Comparison of ENCODE assay signal across 19 mouse cellular contexts in genomic region chr1:58097338-58097737, GRCm38 (mm10). TPM values are rescaled to one million over a fixed set of nuclear protein-coding genes. Genes with fewer than 3 reads are reported as not detected.
DNase-seq lines count a peak whose midpoint lies in the region; ATAC-seq and TF ChIP-seq lines count a peak whose summit lies in the region.
"Had no signal": no experiment of that assay in that cellular context is flagged by ENCODE, and none has a peak within 500 bp of the region (broad histone marks: within the 10 kb centered on the region; RNA-seq: fewer than 3 reads in every experiment).

No protein-coding gene starts in this region.

- no peaks in the 10 kb centered on the region for H3K9me3 ChIP-seq in liver, embryonic 12.5 days (replicated peaks)
- H3K9me3 ChIP-seq: G1E had no signal

- H3K9ac ChIP-seq in liver, adult 2 months (ENCODE audit: low read depth, low read length): no peak overlapping the region
- H3K9ac ChIP-seq in liver, embryonic 12.5 days: no peak overlapping the region

- H3K27me3 ChIP-seq in liver, adult 2 months (ENCODE audit: control insufficient read depth, insufficient read depth, low read length): no peaks in the 10 kb centered on the region
- H3K27me3 ChIP-seq in liver, embryonic 12.5 days (replicated peaks): no peaks in the 10 kb centered on the region
- H3K27me3 ChIP-seq: CH12.LX, Patski had no signal

- no peak for TF ChIP-seq POLR2A in liver, adult 2 months (IDR thresholded peaks at IDR 0.05; ENCODE audit: extremely low read depth, insufficient read depth, low read length)

- TF ChIP-seq CTCF in liver, adult 2 months (IDR thresholded peaks at IDR 0.05; ENCODE audit: low read depth, low read length): no peak

- H3K36me3 ChIP-seq in liver, adult 2 months (ENCODE audit: control insufficient read depth, insufficient read depth, low read length): peaks cover 65% of the 10 kb centered on the region
- no peaks in the 10 kb centered on the region for H3K36me3 ChIP-seq in liver, embryonic 12.5 days
- H3K36me3 ChIP-seq: G1E had no signal

- ATAC-seq in liver, embryonic 12.5 days: no peak
- ATAC-seq: activated CD4-positive, CD25-positive, alpha-beta regulatory T cell, adult 4 months; CD4-positive, CD25-positive, alpha-beta regulatory T cell, adult 4 months; Patski had no signal

- peaks cover 20% of the 10 kb centered on the region for H3K4me1 ChIP-seq in liver, adult 2 months (ENCODE audit: control insufficient read depth, insufficient read depth, low read length)
- H3K4me1 ChIP-seq in liver, embryonic 12.5 days: no peaks in the 10 kb centered on the region

- DNase-seq in liver, adult 2 months (ENCODE audit: extremely low read depth, low read depth, low spot score): peak; percentile 93
- DNase-seq: adrenal gland, adult 2 months; adrenal gland, adult 8-10 months; adrenal gland, postnatal 10 days; adrenal gland, postnatal 14 days; adrenal gland, postnatal 25 days; adrenal gland, postnatal 36 days; B cell, adult 2 months; cerebellum, adult 11 months; cerebellum, adult 11-12 months; cerebellum, adult 18-20 months; cerebellum, adult 2 months had no signal

- 60% methylated on average over 6 of the region's 6 CpGs for WGBS in liver, adult 2 months
- WGBS in liver, embryonic 12.5 days (ENCODE audit: insufficient replicate concordance): 70% methylated on average over 6 of the region's 6 CpGs

- H3K27ac ChIP-seq in liver, adult 2 months (replicated peaks; ENCODE audit: insufficient read depth, low read depth, low read length): peak overlapping the region; percentile 41; the same call in 1 of the 2 replicates
- H3K27ac ChIP-seq in liver, embryonic 12.5 days: no peak overlapping the region

- H3K4me3 ChIP-seq in liver, adult 2 months (ENCODE audit: insufficient read depth, low read depth, low read length): no peak overlapping the region
- no peak overlapping the region for H3K4me3 ChIP-seq in liver, embryonic 12.5 days

- no peak overlapping the region for H3K4me2 ChIP-seq in liver, embryonic 12.5 days

- H3K79me2 ChIP-seq in liver, adult 2 months (ENCODE audit: control insufficient read depth, insufficient read depth, low read length): no peaks in the 10 kb centered on the region

RNA-seq across cellular contexts. Expression of gene Aox3, which starts 15.6 kb away (rescaled TPM):
- total RNA-seq in liver, adult 2 months (2014; rRNA removed): 244 and 296 TPM in 2 replicates
- 56.6 and 59.0 TPM in 2 replicates for polyA plus RNA-seq in liver, adult 2 months (2012; rRNA removed)
- 0.02 TPM in 1 of 2 replicates, not detected in the other for polyA plus RNA-seq in liver, embryonic 12.5 days (2016; fragmentation: Nextera tagmentation; extraction: Ambion mirVana)
- total RNA-seq: MEL had no signal
- polyA plus RNA-seq: activated CD4-positive, CD25-positive, alpha-beta regulatory T cell, adult 4 months; CD4-positive, CD25-positive, alpha-beta regulatory T cell, adult 4 months; G1E had no signal

Comparison
In these comparisons a context has a peak if more than half of its experiments do, and no peak if none do; other contexts are left out.
1. RNA of gene Aox3, which starts 15.6 kb away (polyA plus RNA-seq): 56.6 to 59.0 TPM in liver, adult 2 months; 0.02 TPM in liver, embryonic 12.5 days; every median in the first group is over 10 times any median in the second.